Mouse (Mus musculus) mouse embryonic stem cell (cell line): Measurements from ENCODE around the gene Gm9936.
"Not testable (repeated sequence)": the region's sequence is repeated elsewhere in the genome, so short reads cannot be mapped to it uniquely, and the experiment has no call there.

Experiments used
- in situ Hi-C, 2 experiments: fragments of 300-500 bp; cut with MboI; formaldehyde crosslinking; loops; 1 replicate in 1 of 2; 3 replicates in 1 of 2; pipeline ENCODE4 v1.14.3; 2019 to 2020; ENCODE audit warnings: low sequenced_read_pairs in 2 of 2, low pct_unique_long_range_greater_than_20kb in 1 of 2, mixed read lengths in 1 of 2; ENCODE audit not compliant: unreplicated experiment in 1 of 2

Gene Gm9936

GRCm38 (mm10) chr5:114858582-114858981, at the start of gene Gm9936:
Gene Gm9936 (minus strand): TSS chr5:114858682.
- in situ Hi-C loops = no loop called here

GRCm38 (mm10) chr5:114902413-114902812, 43.9 kb upstream of the Gm9936 start:
- in situ Hi-C loops = no loop called here

- in situ Hi-C loops = no loop called here
These were observed 40.4 kb upstream of the Gm9936 start for GRCm38 (mm10) chr5:114898857-114899256.

GRCm38 (mm10) chr5:114897374-114897793, 38.9 kb upstream of the Gm9936 start:
- in situ Hi-C loops = no loop called here

GRCm38 (mm10) chr5:114896688-114897373, 38.3 kb upstream of the Gm9936 start, which contains the start of gene Oasl2:
Gene Oasl2 (plus strand): TSS chr5:114896936.
- in situ Hi-C loops = no loop called here

- in situ Hi-C loops = no loop called here
These were observed 37.1 kb upstream of the Gm9936 start for GRCm38 (mm10) chr5:114895542-114895941.

GRCm38 (mm10) chr5:114888995-114889394, 30.5 kb upstream of the Gm9936 start:
- in situ Hi-C loops = no loop called here

- in situ Hi-C loops = no loop called here
These were observed 28.3 kb upstream of the Gm9936 start for GRCm38 (mm10) chr5:114886801-114887200.

- in situ Hi-C loops = no loop called here
These were observed 24.5 kb upstream of the Gm9936 start for GRCm38 (mm10) chr5:114883022-114883421.

- in situ Hi-C loops = not testable (repeated sequence)
These were observed 23.8 kb upstream of the Gm9936 start for GRCm38 (mm10) chr5:114882319-114882718.

GRCm38 (mm10) chr5:114879399-114879798, 20.9 kb upstream of the Gm9936 start:
- in situ Hi-C loops = no loop called here

GRCm38 (mm10) chr5:114877487-114877886, 19.0 kb upstream of the Gm9936 start:
- in situ Hi-C loops = no loop called here

GRCm38 (mm10) chr5:114876331-114876730, 17.8 kb upstream of the Gm9936 start:
- in situ Hi-C loops = no loop called here

- in situ Hi-C loops = no loop called here
These were observed 17.4 kb upstream of the Gm9936 start for GRCm38 (mm10) chr5:114875858-114876257.

- in situ Hi-C loops = no loop called here
These were observed 6.8 kb upstream of the Gm9936 start for GRCm38 (mm10) chr5:114865279-114865678.

- in situ Hi-C loops = no loop called here
These were observed 6.3 kb upstream of the Gm9936 start for GRCm38 (mm10) chr5:114864813-114865212.

GRCm38 (mm10) chr5:114861730-114862129, 3.2 kb upstream of the Gm9936 start:
- in situ Hi-C loops = no loop called here

- in situ Hi-C loops = no loop called here
These were observed 771 bp upstream of the Gm9936 start for GRCm38 (mm10) chr5:114859253-114859652.

- in situ Hi-C loops = not testable (repeated sequence)
These were observed 5.1 kb downstream of the Gm9936 start, which contains the start of gene 4930519G04Rik for GRCm38 (mm10) chr5:114853364-114853763. Gene 4930519G04Rik (plus strand): TSS chr5:114853664.

GRCm38 (mm10) chr5:114851565-114852236, 6.8 kb downstream of the Gm9936 start:
- in situ Hi-C loops = no loop called here
